In genomic region chr10:80417841-80418240, GRCm38 (mm10) we compare ENCODE assay signal across 13 mouse cellular contexts. TPM values are rescaled to one million over a fixed set of nuclear protein-coding genes. Genes with fewer than 3 reads are reported as not detected.
DNase-seq lines count a peak whose midpoint lies in the region; ATAC-seq lines count a peak whose summit lies in the region.
"Had no signal": no experiment of that assay in that cellular context is flagged by ENCODE, and none has a peak within 500 bp of the region (broad histone marks: within the 10 kb centered on the region; RNA-seq: fewer than 3 reads in every experiment).

No protein-coding gene starts in this region.

- H3K27me3 ChIP-seq in intestine, embryonic 15.5 days (replicated peaks) = no peaks in the 10 kb centered on the region
- H3K27me3 ChIP-seq in intestine, embryonic 16.5 days (replicated peaks; ENCODE audit: control insufficient read depth, insufficient read depth, low read length) = no peaks in the 10 kb centered on the region
- H3K27me3 ChIP-seq in neural tube, embryonic 13.5 days = no peaks in the 10 kb centered on the region
- H3K27me3 ChIP-seq: heart, embryonic 13.5 days; limb, embryonic 12.5 days had no signal

- 0 out of 2 replicates have a peak, but pooled peaks have one; percentile 5 for ATAC-seq in intestine, embryonic 15.5 days
- no peak for ATAC-seq in intestine, embryonic 16.5 days
- no peak for ATAC-seq in neural tube, embryonic 13.5 days (ENCODE audit: low read depth)
- ATAC-seq: activated CD4-positive, CD25-positive, alpha-beta regulatory T cell, adult 4 months had no signal

- 100% methylated on average over 1 of the region's 1 CpGs for WGBS in intestine, embryonic 15.5 days
- WGBS in intestine, embryonic 16.5 days = 88% methylated on average over 1 of the region's 1 CpGs
- WGBS in neural tube, embryonic 13.5 days = 92% methylated on average over 1 of the region's 1 CpGs

- no peak overlapping the region for H3K9ac ChIP-seq in intestine, embryonic 15.5 days
- no peak overlapping the region for H3K9ac ChIP-seq in intestine, embryonic 16.5 days (ENCODE audit: low read depth, low read length)
- H3K9ac ChIP-seq in neural tube, embryonic 13.5 days = no peak overlapping the region
- H3K9ac ChIP-seq: limb, embryonic 12.5 days had no signal

- peaks cover 40% of the 10 kb centered on the region for H3K4me1 ChIP-seq in intestine, embryonic 15.5 days (replicated peaks)
- peaks cover 39% of the 10 kb centered on the region for H3K4me1 ChIP-seq in intestine, embryonic 16.5 days (ENCODE audit: control insufficient read depth, insufficient read depth, low read length)
- H3K4me1 ChIP-seq in neural tube, embryonic 13.5 days (replicated peaks) = peaks cover 55% of the 10 kb centered on the region

- H3K4me2 ChIP-seq in intestine, embryonic 15.5 days (replicated peaks) = no peak overlapping the region
- no peak overlapping the region for H3K4me2 ChIP-seq in intestine, embryonic 16.5 days (ENCODE audit: low read depth, low read length)
- H3K4me2 ChIP-seq in neural tube, embryonic 13.5 days = no peak overlapping the region
- H3K4me2 ChIP-seq: heart, embryonic 13.5 days; limb, embryonic 12.5 days had no signal

- peak; percentile 66 for DNase-seq in cerebellum, adult 9-10 months
- no peak for DNase-seq in cerebellum, adult 8-10 months
- no peak for DNase-seq in neural tube, embryonic 10.5 days (ENCODE audit: extremely low spot score, low spot score)
- no peak for DNase-seq in spleen, postnatal 36 days (ENCODE audit: low spot score in 2 of 2)
- DNase-seq in embryo, embryonic 10.5 days (ENCODE audit: low spot score) = no peak
- DNase-seq: right cerebral cortex, postnatal 14 days; thymus, postnatal 4 days had no signal

- H3K4me3 ChIP-seq in intestine, embryonic 15.5 days (replicated peaks) = no peak overlapping the region
- no peak overlapping the region for H3K4me3 ChIP-seq in intestine, embryonic 16.5 days (ENCODE audit: low read length)
- no peak overlapping the region for H3K4me3 ChIP-seq in neural tube, embryonic 13.5 days
- H3K4me3 ChIP-seq: heart, embryonic 13.5 days; limb, embryonic 12.5 days had no signal

- peaks cover 81% of the 10 kb centered on the region for H3K36me3 ChIP-seq in intestine, embryonic 15.5 days
- peaks cover 46% of the 10 kb centered on the region for H3K36me3 ChIP-seq in intestine, embryonic 16.5 days (ENCODE audit: control insufficient read depth, insufficient read depth, low read length)
- H3K36me3 ChIP-seq in neural tube, embryonic 13.5 days = peaks cover 92% of the 10 kb centered on the region

- H3K9me3 ChIP-seq in intestine, embryonic 15.5 days = no peaks in the 10 kb centered on the region
- no peaks in the 10 kb centered on the region for H3K9me3 ChIP-seq in intestine, embryonic 16.5 days (ENCODE audit: control insufficient read depth, low read length)
- no peaks in the 10 kb centered on the region for H3K9me3 ChIP-seq in neural tube, embryonic 13.5 days
- H3K9me3 ChIP-seq: heart, embryonic 13.5 days; limb, embryonic 12.5 days had no signal

- H3K27ac ChIP-seq in intestine, embryonic 15.5 days = no peak overlapping the region
- H3K27ac ChIP-seq in intestine, embryonic 16.5 days (ENCODE audit: low read length) = no peak overlapping the region
- H3K27ac ChIP-seq in neural tube, embryonic 13.5 days (replicated peaks) = peak overlapping the region; percentile 56
- H3K27ac ChIP-seq: limb, embryonic 12.5 days had no signal

RNA-seq across cellular contexts. Expression of gene Uqcr11, which starts 11.2 kb away (rescaled TPM):
- 890 and 1,161 TPM in 2 replicates for polyA plus RNA-seq in intestine, embryonic 15.5 days (2015; fragmentation: Nextera tagmentation; extraction: Ambion mirVana)
- 1,179 and 1,252 TPM in 2 replicates for polyA plus RNA-seq in intestine, embryonic 16.5 days (2015; fragmentation: Nextera tagmentation; extraction: Ambion mirVana)
- 462 and 574 TPM in 2 replicates for polyA plus RNA-seq in neural tube, embryonic 13.5 days (2015; fragmentation: Nextera tagmentation; extraction: Ambion mirVana)

RNA-seq across cellular contexts. Expression of gene Tcf3, which starts 15.6 kb away (rescaled TPM):
- polyA plus RNA-seq in intestine, embryonic 15.5 days (2015; fragmentation: Nextera tagmentation; extraction: Ambion mirVana) = 91.7 and 94.2 TPM in 2 replicates
- 62.7 and 62.9 TPM in 2 replicates for polyA plus RNA-seq in intestine, embryonic 16.5 days (2015; fragmentation: Nextera tagmentation; extraction: Ambion mirVana)
- 62.1 and 70.4 TPM in 2 replicates for polyA plus RNA-seq in neural tube, embryonic 13.5 days (2015; fragmentation: Nextera tagmentation; extraction: Ambion mirVana)

RNA-seq across cellular contexts. Expression of gene Mbd3, which starts 18.5 kb away (rescaled TPM):
- 180 and 201 TPM in 2 replicates for polyA plus RNA-seq in intestine, embryonic 15.5 days (2015; fragmentation: Nextera tagmentation; extraction: Ambion mirVana)
- polyA plus RNA-seq in intestine, embryonic 16.5 days (2015; fragmentation: Nextera tagmentation; extraction: Ambion mirVana) = 133 and 144 TPM in 2 replicates
- 238 and 241 TPM in 2 replicates for polyA plus RNA-seq in neural tube, embryonic 13.5 days (2015; fragmentation: Nextera tagmentation; extraction: Ambion mirVana)

RNA-seq across cellular contexts. Expression of gene Mex3d, which starts 30.4 kb away (rescaled TPM):
- polyA plus RNA-seq in intestine, embryonic 15.5 days (2015; fragmentation: Nextera tagmentation; extraction: Ambion mirVana) = 5.5 and 6.9 TPM in 2 replicates
- polyA plus RNA-seq in intestine, embryonic 16.5 days (2015; fragmentation: Nextera tagmentation; extraction: Ambion mirVana) = 1.9 and 2.7 TPM in 2 replicates
- 15.6 and 16.7 TPM in 2 replicates for polyA plus RNA-seq in neural tube, embryonic 13.5 days (2015; fragmentation: Nextera tagmentation; extraction: Ambion mirVana)
